Mouse (Mus musculus): ENCODE results near the gene Fam193b. TPM values are rescaled to one million over a fixed set of nuclear protein-coding genes. Genes with fewer than 3 reads are reported as not detected.

Fam193b gene
- polyA plus RNA-seq, 1 experiment from 2014 or later, result 32.1 TPM

- DNase-seq (ENCODE audit: low spot score) (no peak), ATAC-seq (ENCODE audit: low read depth) (no peak)
- Histone ChIP-seq H3K4me2 (ENCODE audit: low read depth, low read length) (no peak overlapping the region), H3K4me1 (ENCODE audit: control insufficient read depth, insufficient read depth, low read length) (no peaks in the 10 kb centered on the region), H3K27me3 (replicated peaks; ENCODE audit: control insufficient read depth, insufficient read depth, low read length) (no peaks in the 10 kb centered on the region), H3K9me3 (ENCODE audit: control insufficient read depth, low read length) (no peaks in the 10 kb centered on the region), H3K4me3 (ENCODE audit: low read depth, low read length) (no peak overlapping the region), H3K36me3 (ENCODE audit: control insufficient read depth, insufficient read depth, low read length) (peaks cover 37% of the 10 kb centered on the region), H3K27ac (replicated peaks; ENCODE audit: low read depth, low read length) (no peak overlapping the region), H3K9ac (ENCODE audit: low read depth, low read length) (no peak overlapping the region)
- 78% methylated on average over 18 of the region's 18 CpGs for WGBS
Observed at GRCm38 (mm10) chr13:55527834-55528772, 42.8 kb downstream of the Fam193b start.

- Histone ChIP-seq H3K4me1 (ENCODE audit: control insufficient read depth, insufficient read depth, low read length) (no peaks in the 10 kb centered on the region), H3K27me3 (replicated peaks; ENCODE audit: control insufficient read depth, insufficient read depth, low read length) (no peaks in the 10 kb centered on the region), H3K4me2 (ENCODE audit: low read depth, low read length) (no peak overlapping the region), H3K9me3 (ENCODE audit: control insufficient read depth, low read length) (no peaks in the 10 kb centered on the region), H3K9ac (ENCODE audit: low read depth, low read length) (no peak overlapping the region), H3K27ac (replicated peaks; ENCODE audit: low read depth, low read length) (no peak overlapping the region), H3K36me3 (ENCODE audit: control insufficient read depth, insufficient read depth, low read length) (peaks cover 28% of the 10 kb centered on the region), H3K4me3 (ENCODE audit: low read depth, low read length) (no peak overlapping the region)
- no peak for DNase-seq (ENCODE audit: low spot score)
- 88% methylated on average over 16 of the region's 16 CpGs for WGBS
- no peak for ATAC-seq (ENCODE audit: low read depth)
Observed at GRCm38 (mm10) chr13:55527212-55527611, 43.7 kb downstream of the Fam193b start.

GRCm38 (mm10) chr13:55525733-55526553, 45.0 kb downstream of the Fam193b start:
- Histone ChIP-seq H3K9ac (ENCODE audit: low read depth, low read length) (no peak overlapping the region), H3K4me3 (ENCODE audit: low read depth, low read length) (no peak overlapping the region), H3K27me3 (replicated peaks; ENCODE audit: control insufficient read depth, insufficient read depth, low read length) (no peaks in the 10 kb centered on the region), H3K4me2 (ENCODE audit: low read depth, low read length) (no peak overlapping the region), H3K9me3 (ENCODE audit: control insufficient read depth, low read length) (no peaks in the 10 kb centered on the region), H3K36me3 (ENCODE audit: control insufficient read depth, insufficient read depth, low read length) (peaks cover 16% of the 10 kb centered on the region), H3K4me1 (ENCODE audit: control insufficient read depth, insufficient read depth, low read length) (no peaks in the 10 kb centered on the region), H3K27ac (replicated peaks; ENCODE audit: low read depth, low read length) (no peak overlapping the region)
- no peak for DNase-seq (ENCODE audit: low spot score)
- ATAC-seq (ENCODE audit: low read depth), result no peak
- WGBS, result 78% methylated on average over 16 of the region's 16 CpGs

- no peak overlapping the region for H3K4me2 ChIP-seq (ENCODE audit: low read depth, low read length)
- no peaks in the 10 kb centered on the region for H3K4me1 ChIP-seq (ENCODE audit: control insufficient read depth, insufficient read depth, low read length)
- H3K9ac ChIP-seq (ENCODE audit: low read depth, low read length), result no peak overlapping the region
- ATAC-seq (ENCODE audit: low read depth), result no peak
- H3K36me3 ChIP-seq (ENCODE audit: control insufficient read depth, insufficient read depth, low read length), result no peaks in the 10 kb centered on the region
- no peaks in the 10 kb centered on the region for H3K9me3 ChIP-seq (ENCODE audit: control insufficient read depth, low read length)
- H3K27me3 ChIP-seq (replicated peaks; ENCODE audit: control insufficient read depth, insufficient read depth, low read length), result no peaks in the 10 kb centered on the region
- WGBS, result 88% methylated on average over 21 of the region's 23 CpGs
- no peak for DNase-seq (ENCODE audit: low spot score)
- no peak overlapping the region for H3K27ac ChIP-seq (replicated peaks; ENCODE audit: low read depth, low read length)
- H3K4me3 ChIP-seq (ENCODE audit: low read depth, low read length), result no peak overlapping the region
Observed at GRCm38 (mm10) chr13:55523951-55524600, 46.8 kb downstream of the Fam193b start.

- no peak overlapping the region for H3K4me3 ChIP-seq (ENCODE audit: low read depth, low read length)
Observed at GRCm38 (mm10) chr13:55523278-55523677, 47.6 kb downstream of the Fam193b start.

GRCm38 (mm10) chr13:55522730-55523129, 48.2 kb downstream of the Fam193b start:
- no peaks in the 10 kb centered on the region for H3K27me3 ChIP-seq (replicated peaks; ENCODE audit: control insufficient read depth, insufficient read depth, low read length)
- H3K36me3 ChIP-seq (ENCODE audit: control insufficient read depth, insufficient read depth, low read length), result no peaks in the 10 kb centered on the region
- 61% methylated on average over 8 of the region's 8 CpGs for WGBS
- DNase-seq (ENCODE audit: low spot score), result no peak
- H3K4me2 ChIP-seq (ENCODE audit: low read depth, low read length), result no peak overlapping the region
- no peak overlapping the region for H3K9ac ChIP-seq (ENCODE audit: low read depth, low read length)
- no peak overlapping the region for H3K27ac ChIP-seq (replicated peaks; ENCODE audit: low read depth, low read length)
- ATAC-seq (ENCODE audit: low read depth), result 0 out of 2 replicates have a peak, but pooled peaks have one; percentile 27
- H3K4me1 ChIP-seq (ENCODE audit: control insufficient read depth, insufficient read depth, low read length), result no peaks in the 10 kb centered on the region
- no peak overlapping the region for H3K4me3 ChIP-seq (ENCODE audit: low read depth, low read length)
- no peaks in the 10 kb centered on the region for H3K9me3 ChIP-seq (ENCODE audit: control insufficient read depth, low read length)

More at GRCm38 (mm10) chr13:55523278-55523677, 47.6 kb downstream of the Fam193b start:
- Histone ChIP-seq H3K4me2 (ENCODE audit: low read depth, low read length) (no peak overlapping the region), H3K9me3 (ENCODE audit: control insufficient read depth, low read length) (no peaks in the 10 kb centered on the region), H3K27me3 (replicated peaks; ENCODE audit: control insufficient read depth, insufficient read depth, low read length) (no peaks in the 10 kb centered on the region), H3K9ac (ENCODE audit: low read depth, low read length) (no peak overlapping the region), H3K27ac (replicated peaks; ENCODE audit: low read depth, low read length) (no peak overlapping the region), H3K36me3 (ENCODE audit: control insufficient read depth, insufficient read depth, low read length) (no peaks in the 10 kb centered on the region), H3K4me1 (ENCODE audit: control insufficient read depth, insufficient read depth, low read length) (no peaks in the 10 kb centered on the region)
- 30% methylated on average over 13 of the region's 17 CpGs for WGBS
- DNase-seq (ENCODE audit: low spot score) (no peak), ATAC-seq (ENCODE audit: low read depth) (no peak)

GRCm38 (mm10) chr13:55519606-55520005, 51.3 kb downstream of the Fam193b start:
- Histone ChIP-seq H3K4me3 (ENCODE audit: low read depth, low read length) (no peak overlapping the region), H3K4me1 (ENCODE audit: control insufficient read depth, insufficient read depth, low read length) (no peaks in the 10 kb centered on the region), H3K9ac (ENCODE audit: low read depth, low read length) (no peak overlapping the region), H3K27ac (replicated peaks; ENCODE audit: low read depth, low read length) (no peak overlapping the region), H3K27me3 (replicated peaks; ENCODE audit: control insufficient read depth, insufficient read depth, low read length) (no peaks in the 10 kb centered on the region), H3K4me2 (ENCODE audit: low read depth, low read length) (no peak overlapping the region), H3K9me3 (ENCODE audit: control insufficient read depth, low read length) (no peaks in the 10 kb centered on the region), H3K36me3 (ENCODE audit: control insufficient read depth, insufficient read depth, low read length) (no peaks in the 10 kb centered on the region)
- ATAC-seq (ENCODE audit: low read depth) (no peak), DNase-seq (ENCODE audit: low spot score) (no peak)
- 72% methylated on average over 4 of the region's 4 CpGs for WGBS

GRCm38 (mm10) chr13:55516955-55517354, 54.0 kb downstream of the Fam193b start:
- no peak overlapping the region for H3K27ac ChIP-seq (replicated peaks; ENCODE audit: low read depth, low read length)

More at GRCm38 (mm10) chr13:55516955-55517354, 54.0 kb downstream of the Fam193b start:
- Histone ChIP-seq H3K9ac (ENCODE audit: low read depth, low read length) (no peak overlapping the region), H3K27me3 (replicated peaks; ENCODE audit: control insufficient read depth, insufficient read depth, low read length) (no peaks in the 10 kb centered on the region), H3K36me3 (ENCODE audit: control insufficient read depth, insufficient read depth, low read length) (no peaks in the 10 kb centered on the region), H3K4me2 (ENCODE audit: low read depth, low read length) (no peak overlapping the region), H3K4me3 (ENCODE audit: low read depth, low read length) (no peak overlapping the region), H3K9me3 (ENCODE audit: control insufficient read depth, low read length) (no peaks in the 10 kb centered on the region), H3K4me1 (ENCODE audit: control insufficient read depth, insufficient read depth, low read length) (peaks cover 4% of the 10 kb centered on the region)
- WGBS, result 11% methylated on average over 5 of the region's 5 CpGs
- ATAC-seq (ENCODE audit: low read depth), result no peak
- peak; percentile 88 for DNase-seq (ENCODE audit: low spot score)
